Mouse (Mus musculus) CH12.LX (cell line): ENCODE measurements at regions not wholly inside any gene's neighbourhood (a gene's known extent, or its start where the extent isn't known, plus 50 kb on each side); places are given as distances from the start of the nearest gene placed in this dataset.
A peak's percentile ranks its signal among the peaks of the same experiment; 100 is the strongest.

ENCODE experiments used
- DNase-seq: peaks from one replicate; pipeline ENCODE4 v3.0.0-alpha.2; 2013; ENCODE audit errors: extremely low read depth
- H3K27ac ChIP-seq: 2 replicates; pipeline ENCODE4 v1.5.1; 2012; ENCODE audit warnings: low read depth, mild to moderate bottlenecking, control low read depth, moderate library complexity; ENCODE audit not compliant: insufficient read depth
- H3K27me3 ChIP-seq: replicated peaks from 2 replicates; pipeline ENCODE3; 2012; ENCODE audit warnings: inconsistent platforms
- H3K36me3 ChIP-seq, 2 experiments: replicated peaks in 1 of 2; 2 replicates each; pipeline versions ENCODE3 to v1.6.1; 2012; ENCODE audit warnings: inconsistent platforms in 1 of 2, low read length in 1 of 2, mild to moderate bottlenecking in 1 of 2, mixed read lengths in 1 of 2, moderate library complexity in 1 of 2; ENCODE audit not compliant: control insufficient read depth in 1 of 2, insufficient read depth in 1 of 2
- H3K4me1 ChIP-seq, 2 experiments: 2 replicates each; pipeline ENCODE4 v1.6.1; 2012; ENCODE audit warnings: inconsistent platforms in 1 of 2, moderate library complexity in 1 of 2; ENCODE audit not compliant: insufficient read depth in 2 of 2, control insufficient read depth in 1 of 2
- H3K4me2 ChIP-seq: 2 replicates; pipeline ENCODE4 v1.6.1; 2012; ENCODE audit warnings: low read depth, mild to moderate bottlenecking, control low read depth; ENCODE audit not compliant: poor library complexity, insufficient read depth, severe bottlenecking
- H3K4me3 ChIP-seq, 3 experiments: fragments of 150-350 bp in 1 of 3; sonication (generic) in 1 of 3; replicated peaks in 1 of 3; 2 replicates each; pipeline versions ENCODE3 to v1.5.1; 2011 to 2012; ENCODE audit warnings: low read depth in 2 of 3, low read length in 2 of 3, mild to moderate bottlenecking in 2 of 3, moderate library complexity in 2 of 3, control low read depth in 1 of 3, improper control_type of control experiment in 1 of 3, inconsistent platforms in 1 of 3, mixed read lengths in 1 of 3; ENCODE audit not compliant: poor library complexity in 1 of 3
- H3K79me2 ChIP-seq: replicated peaks from 2 replicates; pipeline ENCODE4 v1.6.1; 2012; ENCODE audit warnings: mild to moderate bottlenecking, moderate library complexity; ENCODE audit not compliant: control insufficient read depth, poor library complexity, insufficient read depth, severe bottlenecking; ENCODE audit errors: extremely low read depth
- H3K9ac ChIP-seq: 2 replicates; pipeline ENCODE4 v1.6.1; 2012; ENCODE audit warnings: low read depth, mild to moderate bottlenecking, control low read depth, moderate library complexity; ENCODE audit not compliant: insufficient read depth
- H3K9me3 ChIP-seq: replicated peaks from 2 replicates; pipeline ENCODE3; 2012; ENCODE audit warnings: low read length, inconsistent platforms, mixed read lengths
- CHD1 ChIP-seq: IDR thresholded peaks from 2 replicates; pipeline ENCODE4 v1.6.1; 2012; ENCODE audit warnings: low read depth, low read length, improper control_type of control experiment, inconsistent platforms
- CTCF ChIP-seq, 2 experiments: IDR thresholded peaks in 1 of 2; conservative IDR thresholded peaks in 1 of 2; 2 replicates each; pipeline ENCODE4 v1.5.1; 2011 to 2012; ENCODE audit warnings: low read depth in 2 of 2, low read length in 2 of 2, improper control_type of control experiment in 1 of 2, inconsistent platforms in 1 of 2, mild to moderate bottlenecking in 1 of 2, moderate library complexity in 1 of 2
- EP300 ChIP-seq: IDR thresholded peaks from 2 replicates; pipeline ENCODE4 v1.6.1; 2011; ENCODE audit warnings: low read length, improper control_type of control experiment
- ETS1 ChIP-seq: conservative IDR thresholded peaks from 2 replicates; pipeline ENCODE4 v1.6.1; 2012; ENCODE audit warnings: low read depth, mild to moderate bottlenecking, inconsistent platforms, low read length, improper control_type of control experiment, moderate library complexity
- JUN ChIP-seq: IDR thresholded peaks from 2 replicates; pipeline ENCODE4 v1.6.1; 2011; ENCODE audit warnings: low read depth, mild to moderate bottlenecking, low read length, improper control_type of control experiment, moderate library complexity; ENCODE audit not compliant: insufficient read depth
- MAX ChIP-seq: IDR thresholded peaks from 2 replicates; pipeline ENCODE4 v1.6.1; 2011; ENCODE audit warnings: low read length, improper control_type of control experiment
- PAX5 ChIP-seq: IDR thresholded peaks from 2 replicates; pipeline ENCODE4 v1.6.1; 2012; ENCODE audit warnings: low read length, inconsistent platforms, mixed read lengths
- POLR2A ChIP-seq: IDR thresholded peaks from 2 replicates; pipeline ENCODE4 v1.6.1; 2011; ENCODE audit warnings: low read depth, mild to moderate bottlenecking, improper control_type of control experiment, low read length
- POLR2AphosphoS2 ChIP-seq: IDR thresholded peaks from 2 replicates; pipeline ENCODE4 v1.6.1; 2011; ENCODE audit warnings: low read depth, low read length, improper control_type of control experiment
- RAD21 ChIP-seq: IDR thresholded peaks from 2 replicates; pipeline ENCODE4 v1.6.1; 2011; ENCODE audit warnings: low read depth, mild to moderate bottlenecking, low read length, improper control_type of control experiment, moderate library complexity
- SIN3A ChIP-seq: IDR thresholded peaks from 2 replicates; pipeline ENCODE4 v1.6.1; 2012; ENCODE audit warnings: low read length, improper control_type of control experiment, inconsistent platforms
- SMC3 ChIP-seq: IDR thresholded peaks from 2 replicates; pipeline ENCODE4 v1.6.1; 2011; ENCODE audit warnings: low read depth, low read length, improper control_type of control experiment
- TBP ChIP-seq: conservative IDR thresholded peaks from 2 replicates; pipeline ENCODE4 v1.6.1; 2011; ENCODE audit warnings: low read depth, low read length, improper control_type of control experiment
- USF2 ChIP-seq: conservative IDR thresholded peaks from 2 replicates; pipeline ENCODE4 v1.6.1; 2011; ENCODE audit warnings: low read depth, low read length, improper control_type of control experiment
- ZC3H11A ChIP-seq: IDR thresholded peaks from 2 replicates; pipeline ENCODE4 v1.6.1; 2012; ENCODE audit warnings: low read depth, mild to moderate bottlenecking, inconsistent platforms, low read length, improper control_type of control experiment
- ZKSCAN1 ChIP-seq: IDR thresholded peaks from 2 replicates; pipeline ENCODE4 v1.6.1; 2012; ENCODE audit warnings: low read depth, inconsistent platforms, low read length, improper control_type of control experiment, borderline replicate concordance
- ZMIZ1 ChIP-seq: IDR thresholded peaks from 2 replicates; pipeline ENCODE4 v1.6.1; 2012; ENCODE audit warnings: low read depth, mild to moderate bottlenecking, inconsistent platforms, low read length, improper control_type of control experiment
- dilution Hi-C: fragments of 300-500 bp; cut with MboI; formaldehyde crosslinking; loops from 2 replicates; pipeline ENCODE4 v1.14.3; 2020; ENCODE audit warnings: low sequenced_read_pairs; ENCODE audit not compliant: extremely low pct_unique_long_range_greater_than_20kb, extremely low pct_ligation_motif_present
- in situ Hi-C: fragments of 300-500 bp; cut with MboI; formaldehyde crosslinking; loops from 3 replicates; pipeline ENCODE4 v1.14.3; 2019; ENCODE audit warnings: low sequenced_read_pairs, low pct_ligation_motif_present, low pct_unique_long_range_greater_than_20kb, mixed read lengths

- Histone ChIP-seq H3K4me3 (no peak overlapping the region), H3K79me2 (no peaks in the 10 kb centered on the region), H3K4me2 (peak overlapping the region; percentile 4; the same call in 1 of the 2 replicates), H3K27ac (no peak overlapping the region), H3K36me3 (no peaks in the 10 kb centered on the region), H3K9me3 (no peaks in the 10 kb centered on the region), H3K9ac (no peak overlapping the region), H3K4me1 (no peaks in the 10 kb centered on the region), H3K27me3 (no peaks in the 10 kb centered on the region)
- in situ Hi-C loops (loop anchor here (5.0 to 25.0 kb wide), 4 partner anchors 153 to 903 kb away; partner anchors contain the start of gene Gmnc), dilution Hi-C loops (no loop called here)
- DNase-seq: peak; percentile 73
- peak; percentile 92 to 97 for TF ChIP-seq CTCF (conservative IDR thresholded peaks at IDR 0.05 in 1 of 2, IDR thresholded peaks at IDR 0.05 in 1 of 2; ENCODE audit: low read depth in 2 of 2, low read length in 2 of 2)
- peak; percentile 34; the same call in 1 of the 2 replicates for TF ChIP-seq ZC3H11A
- TF ChIP-seq SMC3: peak; percentile 83
- TF ChIP-seq RAD21: peak; percentile 92
- no peak for TF ChIP-seq ZMIZ1
- no peak for TF ChIP-seq ETS1
Observed at GRCm38 (mm10) chr16:27140037-27140436, 148.6 kb upstream of the Gmnc start.

GRCm38 (mm10) chr16:27155805-27156204 lies 151.5 kb upstream of the Ostn start:
- H3K9me3 ChIP-seq: no peaks in the 10 kb centered on the region
- no peaks in the 10 kb centered on the region for H3K36me3 ChIP-seq
- H3K27me3 ChIP-seq: no peaks in the 10 kb centered on the region
- no peak overlapping the region for H3K9ac ChIP-seq
- H3K4me1 ChIP-seq: no peaks in the 10 kb centered on the region
- TF ChIP-seq JUN (no peak), CHD1 (no peak), SIN3A (no peak), USF2 (no peak), PAX5 (no peak), POLR2AphosphoS2 (no peak), EP300 (no peak)
- TF ChIP-seq, all 38 proteins: peak for 0
- DNase-seq: no peak
- no peak overlapping the region for H3K4me2 ChIP-seq
- H3K79me2 ChIP-seq: no peaks in the 10 kb centered on the region
- in situ Hi-C loops: no loop called here
- dilution Hi-C loops: no loop called here
- no peak overlapping the region for H3K4me3 ChIP-seq
- no peak overlapping the region for H3K27ac ChIP-seq

GRCm38 (mm10) chr16:27195650-27196049 lies 111.6 kb upstream of the Ostn start:
- in situ Hi-C loops (no loop called here), dilution Hi-C loops (no loop called here)
- H3K27me3 ChIP-seq: no peaks in the 10 kb centered on the region
- no peak overlapping the region for H3K27ac ChIP-seq
- no peak overlapping the region for H3K4me2 ChIP-seq
- H3K9me3 ChIP-seq: no peaks in the 10 kb centered on the region
- no peaks in the 10 kb centered on the region for H3K79me2 ChIP-seq
- no peak for DNase-seq
- H3K9ac ChIP-seq: no peak overlapping the region
- H3K4me3 ChIP-seq: no peak overlapping the region
- TF ChIP-seq POLR2A: no peak
- TF ChIP-seq MAX: no peak
- TF ChIP-seq TBP: no peak
- no peak for TF ChIP-seq CTCF (conservative IDR thresholded peaks at IDR 0.05 in 1 of 2, IDR thresholded peaks at IDR 0.05 in 1 of 2; ENCODE audit: low read depth in 2 of 2, low read length in 2 of 2)
- no peak for TF ChIP-seq ZKSCAN1
- peaks cover 2 to 4% of the 10 kb centered on the region in 2 experiments; a peak in 3 of 4 replicates for H3K4me1 ChIP-seq
- no peaks in the 10 kb centered on the region for H3K36me3 ChIP-seq
